Mouse (Mus musculus) CH12.LX (cell line): ENCODE data around the gene Tubb2b.

Experiments used
- CTCF ChIP-seq, 2 experiments: IDR thresholded peaks in 1 of 2; conservative IDR thresholded peaks in 1 of 2; 2 replicates each; pipeline ENCODE4 v1.5.1; 2011 to 2012; ENCODE audit warnings: low read depth in 2 of 2, low read length in 2 of 2, improper control_type of control experiment in 1 of 2, inconsistent platforms in 1 of 2, mild to moderate bottlenecking in 1 of 2, moderate library complexity in 1 of 2
- GABPA ChIP-seq: IDR thresholded peaks from 2 replicates; pipeline ENCODE4 v1.6.1; 2012; ENCODE audit warnings: low read depth, low read length, improper control_type of control experiment, inconsistent platforms; ENCODE audit not compliant: insufficient replicate concordance
- KAT2A ChIP-seq: IDR thresholded peaks from 2 replicates; pipeline ENCODE4 v1.6.1; 2012; ENCODE audit warnings: low read length, improper control_type of control experiment, inconsistent platforms; ENCODE audit not compliant: insufficient replicate concordance

DNA sequence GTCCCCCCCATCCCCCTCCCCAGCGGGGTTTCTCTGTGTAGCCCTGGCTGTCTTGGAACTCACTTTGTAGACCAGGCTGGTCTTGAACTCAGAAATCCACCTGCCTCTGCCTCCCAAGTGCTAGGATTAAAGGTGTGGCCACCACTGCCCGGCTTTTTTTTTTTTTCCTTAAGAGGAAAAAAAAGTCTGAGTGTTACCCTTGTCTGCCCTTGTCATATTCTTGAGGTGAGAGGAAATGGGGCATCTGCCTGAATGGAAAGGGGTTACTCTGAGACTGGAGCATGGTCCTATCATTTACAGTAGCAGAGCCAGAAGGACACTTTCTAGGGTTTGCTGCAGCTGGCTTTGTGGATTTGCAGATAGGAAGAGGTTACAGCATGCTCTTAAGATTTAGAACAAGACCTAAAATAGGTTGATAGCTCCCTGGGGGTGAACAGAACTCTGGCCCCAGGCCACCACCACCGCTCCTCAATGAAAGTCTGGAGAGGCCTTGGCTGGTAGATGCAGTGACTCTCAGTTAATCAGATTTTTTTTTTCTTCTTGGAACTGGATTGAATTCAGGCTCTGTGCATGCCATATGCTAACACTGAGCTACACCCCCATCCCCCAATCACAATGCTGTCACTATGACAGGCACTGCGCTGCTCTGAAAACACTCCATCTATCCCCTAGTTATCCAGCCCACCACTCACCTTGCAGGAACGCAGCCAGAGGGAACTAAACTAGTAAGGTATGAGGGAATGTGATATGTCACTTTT lies 23.2 kb upstream of the Tubb2b start:
- TF ChIP-seq CTCF (conservative IDR thresholded peaks at IDR 0.05 in 1 of 2, IDR thresholded peaks at IDR 0.05 in 1 of 2; ENCODE audit: low read depth in 2 of 2, low read length in 2 of 2) (no peak), GABPA (no peak), KAT2A (no peak)
